Mouse (Mus musculus): ENCODE measurements around the gene Gpr65. TPM values are rescaled to one million over a fixed set of nuclear protein-coding genes. Genes with fewer than 3 reads are reported as not detected.

The Gpr65 gene
- polyA plus RNA-seq, 1 experiment from 2014 or later, result 2.0 TPM

DNA sequence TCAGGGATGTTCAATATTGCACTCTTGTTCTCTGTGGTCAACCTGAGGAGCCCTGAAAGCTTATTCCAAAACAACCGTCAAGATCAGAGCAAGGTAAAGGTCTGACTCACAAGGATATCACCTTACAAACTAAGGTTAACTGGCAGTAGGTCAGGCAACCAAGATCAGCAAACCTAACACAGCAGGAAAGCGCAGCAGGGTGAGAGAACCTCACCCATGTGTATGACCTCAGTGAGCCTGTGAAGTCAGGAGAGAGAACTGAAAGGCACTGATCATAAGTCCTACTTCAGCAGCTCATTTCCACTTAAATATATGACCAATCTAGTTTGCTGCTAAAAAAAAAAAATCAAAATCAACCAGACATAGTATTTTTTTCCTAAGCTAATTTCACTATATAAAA is 16.0 kb upstream of the Gpr65 start:
- Histone ChIP-seq H3K9me3 (ENCODE audit: control insufficient read depth, low read length) (no peaks in the 10 kb centered on the region), H3K27me3 (replicated peaks; ENCODE audit: control insufficient read depth, insufficient read depth, low read length) (no peaks in the 10 kb centered on the region), H3K4me1 (replicated peaks; ENCODE audit: control insufficient read depth, insufficient read depth, low read length) (no peaks in the 10 kb centered on the region), H3K36me3 (ENCODE audit: control insufficient read depth, insufficient read depth, low read length) (no peaks in the 10 kb centered on the region), H3K4me3 (ENCODE audit: low read depth, low read length) (no peak overlapping the region), H3K9ac (ENCODE audit: low read depth, low read length) (no peak overlapping the region), H3K4me2 (no peak overlapping the region), H3K27ac (ENCODE audit: low read depth, low read length) (no peak overlapping the region)
- no peak for ATAC-seq (replicated peaks; ENCODE audit: low FRiP score)
- 74% methylated on average over 2 of the region's 2 CpGs for WGBS
- DNase-seq (ENCODE audit: low spot score), result no peak

DNA sequence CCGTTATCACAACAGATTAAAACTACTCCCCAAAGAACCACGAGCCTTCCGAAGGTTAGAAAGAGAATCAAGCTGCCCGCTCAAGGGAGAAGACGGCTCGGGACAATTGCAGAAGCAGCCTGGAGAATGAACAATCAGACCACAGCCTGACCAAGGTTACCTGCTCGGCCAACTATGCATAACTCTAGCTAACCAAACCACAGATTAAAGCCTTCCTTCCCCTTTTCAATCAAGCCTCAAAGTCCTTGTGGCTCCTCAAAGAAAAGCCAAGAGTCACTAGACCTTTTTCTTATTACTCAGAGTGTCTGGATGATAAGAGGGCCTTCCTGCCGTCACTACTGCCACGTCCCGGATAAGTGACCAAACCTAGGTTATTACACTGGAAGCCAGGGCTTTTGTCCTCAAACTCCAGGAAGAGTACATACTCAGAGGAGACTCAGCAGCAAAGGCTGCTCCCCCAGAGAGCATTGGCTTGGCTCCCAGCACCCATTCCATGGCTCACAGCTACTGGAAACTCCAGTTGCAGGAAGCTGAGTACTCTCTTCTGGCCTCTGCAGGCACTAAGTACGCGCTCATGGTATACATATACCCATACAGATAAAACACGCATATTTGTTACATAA is 13.0 kb upstream of the Gpr65 start:
- Histone ChIP-seq H3K27me3 (replicated peaks; ENCODE audit: control insufficient read depth, insufficient read depth, low read length) (no peaks in the 10 kb centered on the region), H3K9me3 (ENCODE audit: control insufficient read depth, low read length) (no peaks in the 10 kb centered on the region), H3K9ac (ENCODE audit: low read depth, low read length) (no peak overlapping the region), H3K27ac (ENCODE audit: low read depth, low read length) (no peak overlapping the region), H3K4me2 (no peak overlapping the region), H3K4me3 (ENCODE audit: low read depth, low read length) (no peak overlapping the region), H3K36me3 (ENCODE audit: control insufficient read depth, insufficient read depth, low read length) (no peaks in the 10 kb centered on the region), H3K4me1 (replicated peaks; ENCODE audit: control insufficient read depth, insufficient read depth, low read length) (no peaks in the 10 kb centered on the region)
- DNase-seq (ENCODE audit: low spot score) (no peak), ATAC-seq (replicated peaks; ENCODE audit: low FRiP score) (no peak)
- 60% methylated on average over 13 of the region's 13 CpGs for WGBS

DNA sequence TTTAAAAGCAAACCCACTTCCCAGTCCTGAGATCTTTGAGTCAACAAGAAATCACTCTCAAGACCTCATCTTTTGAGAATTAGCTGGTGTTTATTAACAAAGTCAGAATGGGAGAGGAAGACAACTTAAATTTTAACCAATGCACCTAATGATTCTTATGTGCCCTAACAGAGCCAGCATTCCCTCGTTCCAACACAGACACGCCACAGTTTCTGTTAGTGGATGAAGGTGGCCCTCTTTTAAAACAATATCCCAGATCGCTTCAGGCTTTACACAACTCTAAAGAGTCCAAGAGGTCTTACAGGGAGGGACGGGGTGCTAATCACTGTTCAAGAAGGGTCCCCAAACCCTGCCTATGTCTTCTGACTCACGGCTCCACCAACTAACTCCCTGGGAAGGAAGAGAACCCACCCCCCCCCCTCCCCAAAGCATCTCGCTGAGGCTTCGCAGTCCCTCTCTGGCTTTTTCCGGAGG is 10.0 kb upstream of the Gpr65 start:
- Histone ChIP-seq H3K4me1 (replicated peaks; ENCODE audit: control insufficient read depth, insufficient read depth, low read length) (no peaks in the 10 kb centered on the region), H3K4me2 (peak overlapping the region; percentile 66), H3K27ac (ENCODE audit: low read depth, low read length) (peak overlapping the region; percentile 89; the same call in 1 of the 2 replicates), H3K27me3 (replicated peaks; ENCODE audit: control insufficient read depth, insufficient read depth, low read length) (no peaks in the 10 kb centered on the region), H3K9me3 (ENCODE audit: control insufficient read depth, low read length) (no peaks in the 10 kb centered on the region), H3K4me3 (ENCODE audit: low read depth, low read length) (peak overlapping the region; percentile 79), H3K9ac (ENCODE audit: low read depth, low read length) (peak overlapping the region; percentile 93), H3K36me3 (ENCODE audit: control insufficient read depth, insufficient read depth, low read length) (no peaks in the 10 kb centered on the region)
- DNase-seq (ENCODE audit: low spot score), result no peak
- no peak for ATAC-seq (replicated peaks; ENCODE audit: low FRiP score)
- 3% methylated on average over 8 of the region's 8 CpGs for WGBS

DNA sequence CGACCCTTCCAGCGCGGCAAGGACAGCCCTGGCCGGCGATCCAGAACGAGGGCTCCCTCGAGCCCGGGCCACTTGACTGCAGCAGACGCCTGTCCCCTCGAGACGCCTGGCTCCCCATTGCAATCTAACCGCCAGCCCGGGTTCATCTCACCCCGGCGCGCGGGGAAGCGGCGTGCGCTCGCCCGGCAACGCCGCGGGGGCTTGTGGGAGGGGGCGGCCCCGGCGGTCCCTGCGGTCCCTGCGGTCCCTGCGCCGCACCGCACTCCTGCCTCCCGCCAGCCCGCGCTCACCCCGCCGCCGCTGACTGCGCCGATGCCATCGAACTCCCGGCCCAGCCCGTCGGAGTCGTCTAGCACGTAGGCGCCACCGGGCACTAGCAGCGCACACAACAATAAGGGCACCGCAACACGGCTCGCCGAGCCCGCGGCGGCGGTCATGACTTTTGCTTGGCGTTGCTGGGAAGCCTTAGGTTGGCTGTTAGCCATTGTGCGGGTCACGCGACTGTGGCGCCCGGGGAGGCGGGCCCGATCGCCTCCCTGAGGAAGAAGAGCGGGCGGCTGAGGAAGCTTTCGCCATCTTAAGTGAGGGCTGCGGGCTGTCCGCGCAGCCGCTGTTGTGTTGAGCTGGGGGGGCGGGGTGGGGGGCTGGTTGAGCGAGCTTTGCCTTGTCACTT is 9.5 kb upstream of the Gpr65 start, which contains the start of gene Galc:
Galc (minus strand) TSS at position 615 of the 673 bp plus-strand sequence.
- peak within 1 kb of the TSS; percentile 93 for H3K9ac ChIP-seq (ENCODE audit: low read depth, low read length)
- ATAC-seq (replicated peaks; ENCODE audit: low FRiP score), result peak; percentile 91
- no peaks in the 10 kb centered on the region for H3K36me3 ChIP-seq (ENCODE audit: control insufficient read depth, insufficient read depth, low read length)
- H3K4me2 ChIP-seq, result peak within 1 kb of the TSS; percentile 66
- H3K27me3 ChIP-seq (replicated peaks; ENCODE audit: control insufficient read depth, insufficient read depth, low read length), result no peaks in the 10 kb centered on the region
- H3K4me3 ChIP-seq (ENCODE audit: low read depth, low read length), result peak within 1 kb of the TSS; percentile 79
- H3K27ac ChIP-seq (ENCODE audit: low read depth, low read length), result peak within 1 kb of the TSS; percentile 89
- under 1% methylated on average over 72 of the region's 76 CpGs for WGBS
- DNase-seq (ENCODE audit: low spot score), result peak; percentile 84
- no peaks in the 10 kb centered on the region for H3K4me1 ChIP-seq (replicated peaks; ENCODE audit: control insufficient read depth, insufficient read depth, low read length)
- H3K9me3 ChIP-seq (ENCODE audit: control insufficient read depth, low read length), result no peaks in the 10 kb centered on the region

DNA sequence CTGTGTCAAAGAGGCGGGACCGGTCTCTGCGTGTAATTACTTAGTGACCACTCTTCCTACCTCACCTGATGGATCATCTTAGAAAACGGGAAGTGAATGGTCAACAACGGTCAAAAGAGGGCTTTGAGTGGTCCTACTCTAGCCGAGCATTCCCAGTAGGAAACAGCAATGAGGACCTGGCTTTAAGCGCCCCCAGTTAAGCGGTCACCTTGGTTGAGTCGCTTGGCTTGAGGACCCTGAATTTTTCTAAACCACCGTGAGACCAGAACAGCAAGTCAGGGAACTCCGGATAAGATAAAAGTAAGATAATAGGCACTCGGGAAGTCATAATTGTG is 8.9 kb upstream of the Gpr65 start:
- H3K4me1 ChIP-seq (replicated peaks; ENCODE audit: control insufficient read depth, insufficient read depth, low read length), result no peaks in the 10 kb centered on the region
- DNase-seq (ENCODE audit: low spot score) (no peak), ATAC-seq (replicated peaks; ENCODE audit: low FRiP score) (no peak; the same call in 1 of the 2 replicates)
- 4% methylated on average over 12 of the region's 12 CpGs for WGBS
- H3K9ac ChIP-seq (ENCODE audit: low read depth, low read length), result peak overlapping the region; percentile 93
- no peak overlapping the region for H3K27ac ChIP-seq (ENCODE audit: low read depth, low read length)
- H3K27me3 ChIP-seq (replicated peaks; ENCODE audit: control insufficient read depth, insufficient read depth, low read length), result no peaks in the 10 kb centered on the region
- H3K4me2 ChIP-seq, result peak overlapping the region; percentile 66
- H3K36me3 ChIP-seq (ENCODE audit: control insufficient read depth, insufficient read depth, low read length), result no peaks in the 10 kb centered on the region
- peak overlapping the region; percentile 79 for H3K4me3 ChIP-seq (ENCODE audit: low read depth, low read length)
- H3K9me3 ChIP-seq (ENCODE audit: control insufficient read depth, low read length), result no peaks in the 10 kb centered on the region

DNA sequence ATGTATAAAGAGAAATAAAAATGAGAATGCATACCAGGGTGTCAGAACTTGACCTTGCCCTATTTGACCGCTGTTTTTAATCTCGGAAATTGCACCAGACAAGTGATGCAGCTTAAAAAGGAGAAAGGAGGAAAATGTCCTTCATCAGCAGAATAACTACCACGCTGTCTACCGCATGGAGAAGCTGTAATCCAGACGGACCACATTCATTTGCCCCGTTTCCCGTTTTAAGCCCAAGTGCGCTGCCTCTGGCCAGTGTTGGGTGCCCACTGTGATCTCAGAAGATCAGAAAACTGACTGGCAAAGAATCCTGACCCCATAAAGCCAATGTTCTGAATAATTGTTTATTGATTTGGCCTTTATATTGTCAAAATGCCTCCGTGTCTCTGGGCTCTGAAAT is 2.7 kb upstream of the Gpr65 start:
- no peak for ATAC-seq (replicated peaks; ENCODE audit: low FRiP score)
- Histone ChIP-seq H3K9ac (ENCODE audit: low read depth, low read length) (no peak overlapping the region), H3K27ac (ENCODE audit: low read depth, low read length) (no peak overlapping the region), H3K27me3 (replicated peaks; ENCODE audit: control insufficient read depth, insufficient read depth, low read length) (no peaks in the 10 kb centered on the region), H3K9me3 (ENCODE audit: control insufficient read depth, low read length) (no peaks in the 10 kb centered on the region), H3K4me1 (replicated peaks; ENCODE audit: control insufficient read depth, insufficient read depth, low read length) (no peaks in the 10 kb centered on the region), H3K4me2 (no peak overlapping the region), H3K36me3 (ENCODE audit: control insufficient read depth, insufficient read depth, low read length) (no peaks in the 10 kb centered on the region), H3K4me3 (ENCODE audit: low read depth, low read length) (no peak overlapping the region)
- 84% methylated on average over 9 of the region's 9 CpGs for WGBS
- DNase-seq (ENCODE audit: low spot score), result no peak

DNA sequence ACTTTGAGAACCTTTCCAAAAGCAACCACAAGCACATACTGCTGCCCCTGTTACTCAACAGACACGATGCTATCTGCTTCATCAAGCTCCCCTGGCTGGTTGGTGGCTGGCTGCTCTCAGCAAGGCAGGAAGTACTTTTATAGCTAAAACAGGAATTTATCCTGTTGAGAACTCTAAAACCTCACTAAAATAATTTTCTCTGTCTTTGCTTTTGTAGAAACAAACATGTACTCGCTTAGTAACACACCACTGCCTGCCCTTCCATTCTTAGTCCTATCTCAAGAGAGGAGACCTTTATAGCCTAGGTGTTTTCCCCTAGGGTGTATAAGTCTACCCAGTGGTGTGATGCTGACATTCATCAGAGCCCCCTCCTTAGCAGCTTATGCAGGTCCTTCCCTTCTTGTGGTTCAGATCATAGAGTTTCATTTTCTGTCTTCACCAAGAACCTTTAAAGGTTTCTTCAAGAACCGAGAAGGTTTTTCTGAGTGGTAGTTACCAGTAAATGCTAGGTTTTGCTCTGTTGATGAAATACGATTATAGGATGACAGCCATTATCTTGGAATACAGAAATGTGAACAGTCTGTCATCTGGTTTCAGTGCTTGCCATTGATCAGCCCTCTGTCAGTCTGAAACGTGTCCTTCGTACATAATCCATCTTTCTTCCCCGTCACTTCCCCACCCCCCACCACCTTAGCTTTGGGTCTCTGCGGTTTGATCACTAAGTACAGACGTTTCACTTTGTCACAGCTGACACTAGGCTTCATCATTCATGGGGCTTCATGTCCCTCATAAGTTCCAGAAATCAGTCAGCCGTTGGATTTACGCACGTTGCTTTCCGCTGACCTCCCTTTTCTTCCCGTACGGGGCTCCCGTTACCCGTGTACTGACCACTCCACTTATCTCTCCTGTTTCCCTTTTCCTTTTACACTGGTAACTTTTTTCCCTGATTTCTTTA is 1.6 kb downstream of the Gpr65 start:
- DNase-seq (ENCODE audit: low spot score), result no peak
- Histone ChIP-seq H3K27me3 (replicated peaks; ENCODE audit: control insufficient read depth, insufficient read depth, low read length) (no peaks in the 10 kb centered on the region), H3K27ac (ENCODE audit: low read depth, low read length) (no peak overlapping the region), H3K9me3 (ENCODE audit: control insufficient read depth, low read length) (no peaks in the 10 kb centered on the region), H3K4me2 (peak overlapping the region; percentile 48), H3K4me1 (replicated peaks; ENCODE audit: control insufficient read depth, insufficient read depth, low read length) (no peaks in the 10 kb centered on the region), H3K36me3 (ENCODE audit: control insufficient read depth, insufficient read depth, low read length) (no peaks in the 10 kb centered on the region), H3K9ac (ENCODE audit: low read depth, low read length) (no peak overlapping the region), H3K4me3 (ENCODE audit: low read depth, low read length) (no peak overlapping the region)
- 23% methylated on average over 17 of the region's 17 CpGs for WGBS
- ATAC-seq (replicated peaks; ENCODE audit: low FRiP score), result 0 out of 2 replicates have a peak, but pooled peaks have one; percentile 22

DNA sequence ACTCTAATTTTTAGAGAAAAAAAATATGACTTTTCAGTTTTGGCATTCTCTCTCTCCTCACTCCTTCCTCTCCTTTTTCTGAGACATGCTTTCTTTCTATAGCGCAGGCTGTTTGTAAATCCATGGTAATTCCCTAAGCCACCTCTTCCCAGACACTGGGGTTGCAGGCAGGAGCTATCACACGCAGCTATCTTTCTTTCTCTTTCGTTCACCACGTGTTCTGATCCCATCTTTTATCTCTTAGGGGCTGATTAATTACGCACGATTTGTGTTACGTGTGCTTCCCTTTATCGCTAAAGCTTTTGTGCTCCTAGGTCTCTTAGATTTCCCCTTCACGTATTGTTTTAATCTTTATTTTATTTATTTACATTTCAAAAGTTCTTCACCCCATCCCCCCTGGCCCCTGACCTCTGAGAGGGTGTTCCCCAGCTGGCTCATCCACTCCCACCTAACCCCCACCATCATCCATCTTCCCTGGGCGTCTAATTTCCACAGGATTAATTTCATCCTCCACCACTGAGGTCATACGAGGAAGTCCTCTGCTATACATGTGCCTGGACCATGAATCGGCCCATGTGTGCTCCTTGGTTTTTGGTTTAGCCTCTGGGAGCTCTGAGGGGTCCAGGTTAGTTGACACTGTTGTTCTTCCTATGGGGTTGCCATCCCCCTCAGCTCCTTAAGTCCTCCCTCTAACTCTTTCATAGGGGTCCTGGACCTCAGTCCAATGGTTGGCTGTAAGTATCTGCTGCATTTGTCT is 2.6 kb downstream of the Gpr65 start:
- Histone ChIP-seq H3K4me1 (replicated peaks; ENCODE audit: control insufficient read depth, insufficient read depth, low read length) (no peaks in the 10 kb centered on the region), H3K27me3 (replicated peaks; ENCODE audit: control insufficient read depth, insufficient read depth, low read length) (no peaks in the 10 kb centered on the region), H3K4me3 (ENCODE audit: low read depth, low read length) (no peak overlapping the region), H3K9ac (ENCODE audit: low read depth, low read length) (no peak overlapping the region), H3K27ac (ENCODE audit: low read depth, low read length) (no peak overlapping the region), H3K9me3 (ENCODE audit: control insufficient read depth, low read length) (no peaks in the 10 kb centered on the region), H3K4me2 (peak overlapping the region; percentile 48), H3K36me3 (ENCODE audit: control insufficient read depth, insufficient read depth, low read length) (no peaks in the 10 kb centered on the region)
- DNase-seq (ENCODE audit: low spot score) (no peak), ATAC-seq (replicated peaks; ENCODE audit: low FRiP score) (no peak)
- 46% methylated on average over 12 of the region's 12 CpGs for WGBS
